Mouse (Mus musculus) thymus, postnatal 4 days (tissue): ENCODE measurements around the gene Pdzd11.

Source experiments
- DNase-seq: peaks from one replicate; pipeline ENCODE4 v3.0.0; 2021

The Pdzd11 gene

GRCm38 (mm10) chrX:100625802-100626793 is at the start of gene Pdzd11:
Gene Pdzd11 (minus strand): TSS chrX:100626568.
- DNase-seq = peak; percentile 87

DNA sequence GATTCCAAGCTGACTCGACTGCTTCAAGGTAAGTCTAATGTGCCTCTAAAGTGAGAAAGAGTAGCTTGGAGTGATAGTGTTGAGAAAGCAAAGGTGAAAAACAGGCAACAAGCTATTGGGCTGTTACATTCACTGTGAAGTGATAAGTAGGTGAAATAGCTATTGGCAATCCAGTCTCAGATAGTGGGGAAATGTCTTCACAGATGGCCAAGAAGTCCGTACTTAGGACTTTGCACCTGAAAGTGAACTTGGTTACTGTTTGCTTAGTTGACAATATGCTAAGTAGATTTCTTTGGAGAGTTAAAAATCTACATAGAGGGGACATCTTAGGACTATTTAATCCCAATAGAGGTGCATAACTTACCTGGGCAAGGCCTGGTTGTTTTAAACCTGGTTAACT is 38.5 kb upstream of the Pdzd11 start:
- no peak for DNase-seq

DNA sequence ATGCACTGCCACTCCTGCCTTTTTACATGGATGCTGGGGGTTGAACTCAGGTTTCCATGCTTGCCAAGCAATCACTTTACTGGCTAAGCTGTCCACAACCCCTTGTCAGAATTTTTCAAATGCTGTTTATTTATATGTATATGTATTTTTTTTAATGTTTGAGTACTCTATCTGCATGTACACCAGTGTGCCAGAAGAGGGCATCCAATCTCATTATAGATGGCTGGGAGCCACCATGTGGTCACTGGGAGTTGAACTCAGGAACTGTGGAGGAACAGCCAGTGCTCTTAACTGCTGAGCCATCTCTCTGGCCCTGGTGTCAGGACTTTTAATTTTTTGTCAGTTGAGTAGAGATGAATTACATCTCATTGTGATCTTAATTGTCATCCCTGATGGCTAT is 26.5 kb upstream of the Pdzd11 start:
- no peak for DNase-seq

DNA sequence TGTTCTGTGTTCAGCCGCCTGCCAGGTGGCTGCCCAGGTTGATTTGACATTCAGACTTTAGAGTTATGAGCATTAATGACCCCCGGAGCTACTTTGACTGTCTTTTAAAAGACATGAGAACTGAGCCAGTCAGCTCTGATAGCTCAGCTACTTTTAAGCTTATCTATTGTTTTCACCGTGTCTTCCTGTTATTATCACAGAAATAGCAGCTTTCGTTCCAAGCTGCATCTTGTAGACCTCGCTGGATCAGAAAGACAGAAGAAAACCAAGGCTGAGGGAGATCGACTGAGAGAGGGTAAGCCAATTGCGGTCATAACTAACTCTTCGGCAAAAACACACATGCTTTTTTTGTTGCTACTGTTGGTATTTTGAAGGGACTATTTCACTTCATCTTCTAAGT is 12.1 kb upstream of the Pdzd11 start:
- no peak for DNase-seq

DNA sequence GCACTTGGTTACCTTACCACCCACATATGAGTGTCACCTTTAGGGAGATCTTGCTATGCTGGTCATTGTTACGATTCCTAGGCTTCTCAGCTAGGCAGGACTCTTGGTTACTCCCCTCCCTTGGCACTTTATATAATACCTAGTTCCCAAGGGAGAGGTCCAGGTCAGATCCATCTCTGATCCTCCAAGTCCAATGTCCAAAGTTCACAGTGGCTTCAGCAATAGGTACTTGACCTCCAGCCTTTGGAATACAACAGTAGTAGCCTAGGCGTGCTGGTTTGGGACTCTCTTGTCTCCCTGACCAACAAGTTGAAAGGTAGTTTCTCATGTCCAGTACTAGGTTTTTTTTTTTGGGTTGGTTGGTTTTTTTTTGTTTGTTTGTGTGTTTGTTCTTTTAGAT is 2.7 kb upstream of the Pdzd11 start:
- no peak for DNase-seq

GRCm38 (mm10) chrX:100625546-100625801 is 894 bp downstream of the Pdzd11 start, which contains the start of gene Kif4:
Gene Kif4 (plus strand): TSS chrX:100625737.
- DNase-seq = no peak

DNA sequence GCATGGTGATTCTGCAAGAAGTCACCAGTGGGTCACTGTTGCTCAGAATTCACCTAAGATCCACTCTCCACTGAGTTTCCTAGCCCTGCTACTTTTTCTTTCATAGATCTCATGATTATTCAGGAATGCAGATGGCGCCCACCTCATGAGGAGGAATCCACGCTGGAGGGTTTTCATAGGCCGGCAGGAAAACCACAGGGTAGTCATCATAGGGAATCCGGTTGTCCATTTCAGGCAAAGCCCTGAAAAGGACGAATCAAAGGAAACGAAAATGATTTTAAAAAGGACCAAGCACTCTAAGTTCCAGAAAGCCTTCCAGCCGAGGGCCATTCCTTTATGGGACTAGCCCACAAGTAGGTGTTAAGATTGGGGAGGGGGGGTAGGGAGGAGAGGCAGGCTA is 1.2 kb downstream of the Pdzd11 start:
- no peak for DNase-seq

- DNase-seq = no peak
These were observed 2.1 kb downstream of the Pdzd11 start for GRCm38 (mm10) chrX:100624242-100624641.

GRCm38 (mm10) chrX:100621366-100621765 is 5.0 kb downstream of the Pdzd11 start:
- DNase-seq = no peak

- no peak for DNase-seq
These were observed 7.9 kb downstream of the Pdzd11 start for GRCm38 (mm10) chrX:100618488-100618887.

GRCm38 (mm10) chrX:100605314-100605713 is 21.1 kb downstream of the Pdzd11 start, which contains the start of gene Arr3:
Gene Arr3 (plus strand): TSS chrX:100605497.
- DNase-seq = no peak

- DNase-seq = no peak
These were observed 26.6 kb downstream of the Pdzd11 start for GRCm38 (mm10) chrX:100599755-100600154.

DNA sequence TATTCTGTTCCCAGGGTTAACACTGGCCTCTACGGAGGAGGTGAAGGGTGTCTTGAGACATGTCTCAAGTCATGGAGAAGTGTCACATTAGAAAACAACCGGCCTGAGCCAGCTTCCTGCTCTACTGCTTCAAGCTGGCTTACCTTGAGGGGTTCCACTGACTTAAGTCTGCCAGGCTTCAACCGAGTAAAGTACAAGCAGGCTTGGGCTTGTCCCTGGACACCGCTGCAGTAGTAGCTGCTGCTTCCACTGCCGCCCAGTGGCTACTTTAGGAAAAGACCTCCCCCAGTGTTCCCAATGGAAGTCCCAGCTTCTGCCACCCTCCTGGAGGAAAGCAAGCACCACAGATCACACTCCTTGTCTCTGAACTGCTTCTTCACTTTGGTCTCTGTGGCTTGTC is 28.9 kb downstream of the Pdzd11 start:
- peak; percentile 12 for DNase-seq

GRCm38 (mm10) chrX:100594791-100595190 is 31.6 kb downstream of the Pdzd11 start, which contains the start of gene P2ry4:
Gene P2ry4 (minus strand): TSS chrX:100594869.
- no peak for DNase-seq
